Mouse (Mus musculus): Measurements from ENCODE around the gene Rmdn3.

GRCm38 (mm10) chr2:119106583-119106982 lies 50.3 kb downstream of the Rmdn3 start:
- TF ChIP-seq HCFC1 (IDR thresholded peaks at IDR 0.05; ENCODE audit: borderline replicate concordance, insufficient read depth, low read length): no peak
- TF ChIP-seq ZC3H11A (IDR thresholded peaks at IDR 0.05; ENCODE audit: borderline replicate concordance, low read depth, low read length): no peak

All from ES-E14 (cell line).